Mouse (Mus musculus) cerebellum, postnatal 25 days (tissue): Measurements from ENCODE around the gene Mrps12.

ENCODE experiments used
- DNase-seq, 2 experiments: peaks; one replicate each; pipeline ENCODE4 v3.0.0; 2021; ENCODE audit warnings: mixed read lengths in 2 of 2

Gene Mrps12

DNA sequence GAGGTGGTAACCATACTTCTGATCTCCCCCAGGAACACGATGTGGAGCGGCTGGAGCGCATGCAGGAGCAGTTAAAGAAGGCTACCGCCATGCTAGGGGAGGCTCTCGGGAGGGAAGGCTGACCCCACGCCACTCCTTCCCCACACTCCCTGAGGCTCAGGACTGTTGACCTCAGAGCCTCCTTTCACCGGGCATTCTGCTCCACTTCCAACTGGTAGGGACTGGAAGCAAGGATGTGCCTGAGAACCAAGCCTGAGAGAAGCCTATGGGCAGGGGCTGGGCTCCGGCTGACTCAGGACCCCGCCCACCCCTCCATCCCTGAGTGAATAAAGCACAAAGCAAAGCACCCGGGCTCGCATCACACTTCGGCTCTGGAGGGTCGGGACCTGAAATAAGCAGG, 17.0 kb upstream of the Mrps12 start:
- DNase-seq, result no peak

DNA sequence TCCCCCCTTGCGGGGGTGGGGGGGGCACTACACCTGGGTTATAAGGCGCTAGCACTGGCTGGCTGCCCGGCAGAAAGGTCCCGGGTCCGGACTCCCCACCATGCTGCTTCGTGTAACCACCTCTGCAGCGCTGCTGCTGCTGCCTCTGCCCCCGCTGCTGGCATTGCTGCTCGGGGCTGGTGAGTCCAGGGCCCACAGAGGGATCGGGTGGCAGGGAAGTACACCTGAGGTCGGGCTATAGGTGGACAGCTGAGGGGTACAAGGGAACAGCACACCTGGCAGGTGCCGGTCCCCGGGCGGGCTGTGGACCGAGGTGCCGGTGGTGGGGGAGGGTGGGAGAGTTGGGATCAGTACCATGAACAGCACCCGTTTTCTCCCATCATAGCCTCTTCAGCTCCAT, 14.5 kb upstream of the Mrps12 start, which contains the start of gene Ccer2:
TSS of gene Ccer2 (plus strand) at position 96 of the 400 bp plus-strand sequence.
- no peak for DNase-seq

DNA sequence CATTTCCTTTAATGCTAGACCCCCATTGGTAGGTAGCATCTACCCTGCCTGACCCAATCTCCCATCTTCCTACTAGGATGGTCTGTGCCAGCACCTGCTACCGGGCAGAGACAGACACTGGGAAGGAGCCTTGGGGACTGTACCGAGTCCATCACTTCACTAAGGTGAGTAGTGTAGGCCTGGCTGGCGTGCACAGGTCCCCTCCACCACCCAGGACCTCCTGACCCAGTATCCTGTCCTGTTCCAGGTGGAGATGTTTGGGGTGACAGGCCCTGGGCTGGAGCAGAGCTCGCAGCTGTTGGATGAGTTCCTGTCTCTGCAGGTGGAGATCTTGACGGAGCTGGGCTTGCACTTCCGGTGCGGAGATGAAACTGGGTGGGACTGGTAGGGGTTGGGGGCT, 8.3 kb upstream of the Mrps12 start:
- DNase-seq, result no peak

DNA sequence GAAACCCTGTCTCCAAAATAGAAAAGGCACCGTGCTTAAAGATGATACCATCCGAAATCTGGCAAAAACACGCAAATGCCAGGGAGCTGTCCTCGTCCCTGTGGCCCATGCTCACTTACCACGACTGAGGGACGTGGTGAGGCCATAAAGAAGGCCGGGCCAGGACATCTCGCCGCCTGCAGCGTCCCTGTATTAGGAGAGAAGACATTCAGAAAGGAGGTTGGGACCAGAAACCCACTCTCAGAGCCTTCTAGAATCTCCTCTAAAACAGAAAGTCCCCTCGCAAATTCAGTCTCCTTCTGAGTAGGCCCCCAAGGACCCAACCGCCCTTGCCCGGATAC, 282 bp downstream of the Mrps12 start:
- no peak for DNase-seq

DNA sequence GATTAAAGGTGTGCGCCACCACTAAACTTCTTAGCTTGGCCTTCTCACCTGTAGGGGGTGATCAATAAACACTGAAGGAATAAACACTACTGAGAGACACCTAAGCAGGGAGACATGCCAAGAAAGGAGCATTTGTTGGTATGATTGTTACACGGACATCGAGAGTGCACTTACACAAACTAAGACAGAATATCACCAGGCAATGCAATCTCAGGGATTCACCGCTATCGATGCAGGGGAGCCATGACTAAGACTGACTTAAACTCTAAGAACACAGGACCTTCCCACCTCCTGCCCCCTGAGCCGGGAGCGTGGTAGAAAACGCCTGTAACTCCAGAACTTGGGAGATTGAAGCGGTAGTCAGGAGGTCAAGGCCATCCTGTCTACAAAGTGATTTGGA, 671 bp downstream of the Mrps12 start:
- DNase-seq, result no peak

DNA sequence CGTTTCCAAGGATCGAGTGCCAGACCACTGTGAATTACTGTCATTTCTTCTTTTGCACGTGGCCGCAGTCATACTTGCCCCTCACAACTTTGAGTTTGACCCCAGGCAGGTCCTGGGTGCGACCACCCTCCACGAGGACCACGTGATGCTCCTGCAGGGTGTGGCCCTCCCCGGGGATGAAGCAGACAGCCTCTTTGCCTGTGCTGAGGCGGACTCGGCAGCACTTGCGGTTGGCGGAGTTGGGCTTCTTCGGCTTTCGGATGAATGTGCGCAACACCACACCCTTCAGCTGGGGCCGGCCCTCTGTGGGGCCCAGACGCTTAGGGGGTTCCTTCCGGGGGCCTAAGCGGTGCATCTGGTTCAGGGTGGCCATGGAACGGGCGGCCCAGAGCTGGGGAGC, 1.8 kb downstream of the Mrps12 start:
- no peak for DNase-seq

DNA sequence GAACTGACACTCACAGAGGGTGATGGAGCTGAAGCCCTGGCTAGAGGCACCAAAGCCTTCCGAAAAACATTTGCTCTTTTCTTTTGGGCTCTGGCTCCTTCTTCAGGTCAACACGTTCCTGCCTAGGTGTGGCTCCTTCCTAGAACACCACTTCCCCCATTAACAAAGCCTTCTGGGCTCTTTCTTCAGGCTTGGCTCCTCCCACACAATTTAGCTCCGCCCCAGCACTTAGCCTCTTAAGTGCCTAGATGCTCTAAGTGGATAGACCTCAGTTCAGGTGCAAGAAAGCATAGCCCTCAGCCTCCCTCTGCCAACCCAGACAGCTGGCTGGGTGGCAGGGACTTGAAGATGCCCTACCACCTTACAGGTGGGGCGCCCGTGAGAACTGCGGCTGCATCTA, 5.9 kb downstream of the Mrps12 start:
- no peak for DNase-seq

DNA sequence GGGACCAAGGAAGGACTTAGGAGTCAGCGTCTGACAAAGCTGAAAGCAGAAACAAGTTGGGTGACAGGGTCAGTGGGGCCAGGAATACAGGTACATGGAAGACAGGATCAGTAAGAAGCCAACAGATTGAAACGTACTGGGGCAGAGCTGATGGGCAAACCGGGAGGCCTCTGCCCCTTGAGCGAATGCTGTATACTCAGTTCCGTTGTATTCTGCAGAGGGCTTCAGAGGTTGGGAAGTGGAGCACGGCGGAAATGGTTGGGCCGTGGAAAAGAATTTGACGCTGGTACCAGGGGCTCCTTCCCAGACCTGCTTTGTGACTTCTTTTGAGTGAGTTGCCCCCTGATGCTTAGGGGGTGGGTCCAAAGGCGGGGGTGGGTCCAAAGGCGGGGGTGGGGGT, 8.4 kb downstream of the Mrps12 start:
- no peak for DNase-seq

DNA sequence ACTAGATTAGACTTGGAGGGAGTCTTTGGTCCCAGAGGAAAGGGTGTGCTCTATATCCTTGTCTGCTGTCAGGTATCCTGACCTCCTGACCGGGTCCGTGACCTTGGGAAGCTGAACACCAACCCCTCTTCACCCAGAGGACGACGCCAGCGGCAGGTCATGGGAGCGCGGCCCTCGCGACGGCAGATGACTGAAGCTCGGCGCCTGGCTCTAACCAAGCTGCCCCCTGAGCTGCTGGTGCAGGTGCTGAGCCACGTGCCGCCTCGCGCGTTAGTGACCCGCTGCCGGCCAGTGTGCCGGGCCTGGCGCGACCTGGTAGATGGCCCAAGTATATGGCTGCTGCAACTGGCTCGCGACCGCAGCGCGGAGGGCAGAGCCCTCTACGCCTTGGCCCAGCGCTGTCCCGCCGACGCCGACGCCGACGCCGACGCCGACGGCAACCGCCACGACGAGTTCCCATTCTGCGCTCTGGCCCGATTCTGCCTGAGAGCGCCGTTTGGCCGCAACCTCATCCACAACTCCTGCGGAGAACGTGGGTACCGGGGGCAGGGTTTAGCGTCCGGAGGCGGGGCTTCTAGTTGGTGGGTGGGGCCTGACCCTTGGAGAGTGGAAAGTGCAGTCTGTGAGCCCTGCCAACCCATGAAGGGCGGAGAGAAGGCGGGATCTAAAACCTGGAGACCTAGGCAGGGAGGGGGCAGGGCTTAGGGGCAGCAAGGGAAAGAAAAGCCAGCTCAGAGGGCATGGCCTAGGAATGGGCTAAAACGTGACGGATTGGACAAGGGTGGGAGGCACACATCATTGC, 9.1 kb downstream of the Mrps12 start:
- peak; percentile 50 to 66 for DNase-seq

DNA sequence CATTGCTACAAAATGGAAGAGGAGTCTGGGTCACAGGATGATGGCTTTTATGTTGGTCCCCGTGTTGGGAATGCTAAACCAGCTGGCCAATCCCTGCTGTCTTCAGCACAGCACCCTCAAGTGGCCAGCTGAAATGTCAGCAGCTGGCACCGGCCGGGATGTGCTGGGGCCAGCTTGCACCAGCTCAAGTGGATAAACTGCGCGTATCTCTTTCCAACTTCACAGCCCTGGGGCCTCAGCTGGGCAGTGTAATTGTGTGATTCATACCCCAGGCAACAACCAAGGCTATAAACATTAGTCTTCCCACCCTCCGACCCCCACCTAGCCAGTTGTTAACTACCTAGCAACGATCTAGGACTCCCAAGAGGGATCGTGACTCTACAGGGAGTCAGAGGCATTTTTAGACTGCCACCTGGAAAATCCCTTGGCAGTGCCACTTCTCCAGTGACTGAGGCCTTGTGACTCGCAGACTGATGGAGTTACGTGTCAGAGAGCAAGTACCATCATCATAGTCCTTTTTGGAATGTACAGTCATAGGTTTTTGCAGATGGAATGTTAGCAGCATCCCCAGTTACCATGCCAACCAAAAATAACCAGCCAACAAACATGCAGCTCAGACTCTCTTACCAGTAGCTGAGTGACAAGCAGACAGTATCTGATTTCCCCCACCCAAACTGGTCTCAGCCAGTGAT, 13.8 kb downstream of the Mrps12 start:
- DNase-seq, result peak in 1 of 2 experiments; percentile 46

DNA sequence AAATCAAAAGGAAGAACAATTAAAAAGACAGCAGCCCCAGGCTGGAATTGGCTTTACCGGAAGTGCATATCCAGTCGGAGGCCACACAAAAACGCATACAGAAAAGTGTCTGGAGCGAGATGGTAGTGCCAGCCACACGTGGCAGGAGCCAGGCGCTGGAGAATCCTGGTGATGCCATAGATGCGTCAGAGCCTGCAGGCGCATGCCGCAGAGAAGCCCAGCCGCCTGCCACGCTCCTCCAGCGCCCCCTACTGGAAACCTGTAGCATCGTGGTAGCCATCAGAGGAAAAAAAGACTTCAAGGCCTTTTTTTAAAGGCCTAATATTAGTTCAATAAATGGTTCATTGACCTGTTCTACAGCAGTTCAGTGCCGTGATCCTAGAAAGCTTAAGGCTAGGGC, 15.0 kb downstream of the Mrps12 start:
- peak; percentile 83 to 91 for DNase-seq

DNA sequence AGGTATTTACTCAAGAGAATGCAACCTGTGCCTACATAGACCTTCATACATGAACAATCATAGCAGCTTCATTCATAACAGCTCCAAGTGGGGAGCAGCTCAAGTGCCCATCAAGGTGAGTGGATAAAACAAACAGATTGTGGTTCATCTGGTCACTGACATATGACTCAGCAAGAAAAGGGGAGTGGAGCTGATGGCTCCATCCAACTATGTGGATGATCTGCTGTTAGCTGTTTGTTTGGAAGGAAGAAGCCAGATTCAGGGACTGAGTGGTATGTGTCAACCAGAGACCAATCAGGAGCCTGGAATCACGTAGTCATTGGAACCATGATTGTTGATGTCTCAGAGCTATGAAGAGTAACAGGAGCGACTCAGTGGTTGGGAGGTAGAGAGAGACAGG, 17.0 kb downstream of the Mrps12 start:
- DNase-seq, result no peak

DNA sequence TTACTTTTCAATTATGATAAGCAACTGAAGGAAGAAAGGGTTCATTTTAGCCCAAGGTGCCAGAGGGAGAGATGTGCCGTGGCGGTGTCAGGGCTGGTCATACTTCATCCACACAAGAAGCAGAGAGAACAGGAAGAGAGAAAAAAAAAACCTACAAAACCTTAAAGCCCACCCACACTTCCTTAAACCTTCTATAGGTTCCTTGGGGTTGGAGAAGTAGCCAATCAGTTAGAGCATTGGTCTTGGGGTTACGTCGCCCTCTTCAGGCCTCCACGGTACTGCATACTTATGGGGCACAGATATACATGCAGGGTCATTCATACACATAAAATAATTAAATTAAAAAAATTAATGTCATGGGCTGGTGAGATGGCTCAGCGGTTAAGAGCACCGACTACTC, 19.5 kb downstream of the Mrps12 start:
- no peak for DNase-seq

DNA sequence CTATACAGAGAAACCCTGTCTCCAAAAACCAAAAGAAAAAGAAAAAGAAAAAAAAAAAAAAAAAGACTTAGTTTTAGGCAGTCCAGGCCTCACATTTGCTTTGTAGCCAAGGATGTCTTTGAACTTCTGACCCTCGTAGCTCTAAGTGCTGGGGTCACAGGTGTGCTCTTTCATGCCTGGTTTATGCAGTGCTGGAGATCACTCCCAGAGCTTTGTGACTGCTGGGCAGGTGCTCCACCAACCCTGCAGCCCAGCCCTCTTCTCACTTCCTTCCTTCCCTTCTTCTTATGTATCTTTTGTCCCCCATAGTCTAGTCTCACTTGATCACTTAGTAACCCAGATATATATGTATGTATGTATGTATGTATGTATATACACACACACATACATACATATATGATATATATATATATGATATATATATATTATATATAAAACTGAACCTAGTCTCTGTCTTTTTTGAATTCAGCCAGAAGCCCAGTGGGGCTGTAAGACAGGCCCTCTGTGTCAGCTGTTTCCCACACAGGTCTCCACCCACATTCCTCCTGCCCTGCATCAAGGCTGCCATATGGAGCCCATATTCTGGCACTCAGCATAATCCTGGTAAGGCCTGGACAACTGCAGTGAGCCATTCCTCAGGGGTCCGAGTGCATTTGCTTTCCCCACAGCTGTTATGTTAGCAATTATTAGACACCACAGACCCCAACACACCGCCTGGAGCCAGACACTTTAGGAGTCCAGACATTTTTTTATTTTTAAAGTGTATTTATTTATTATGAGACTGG, 20.7 kb downstream of the Mrps12 start:
- DNase-seq, result no peak

DNA sequence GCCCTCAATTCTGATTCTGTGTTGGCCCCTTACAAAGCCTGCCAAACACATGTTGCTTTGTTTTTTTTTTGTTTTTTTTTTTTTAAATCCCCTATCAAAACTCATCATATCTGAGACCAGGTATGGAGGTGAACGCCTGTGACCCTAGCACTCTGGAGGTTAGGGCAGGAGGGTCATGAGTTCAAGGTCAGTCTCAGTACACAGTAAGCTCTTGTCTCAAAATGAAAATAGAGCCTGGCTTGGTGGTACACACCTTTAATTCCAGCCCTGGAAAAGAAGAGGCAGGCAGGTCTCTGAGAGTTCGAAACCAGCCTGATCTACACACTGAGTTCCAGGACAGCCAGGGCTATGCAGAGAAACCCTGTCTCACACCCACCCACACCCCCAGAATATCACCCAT, 22.0 kb downstream of the Mrps12 start:
- no peak for DNase-seq

DNA sequence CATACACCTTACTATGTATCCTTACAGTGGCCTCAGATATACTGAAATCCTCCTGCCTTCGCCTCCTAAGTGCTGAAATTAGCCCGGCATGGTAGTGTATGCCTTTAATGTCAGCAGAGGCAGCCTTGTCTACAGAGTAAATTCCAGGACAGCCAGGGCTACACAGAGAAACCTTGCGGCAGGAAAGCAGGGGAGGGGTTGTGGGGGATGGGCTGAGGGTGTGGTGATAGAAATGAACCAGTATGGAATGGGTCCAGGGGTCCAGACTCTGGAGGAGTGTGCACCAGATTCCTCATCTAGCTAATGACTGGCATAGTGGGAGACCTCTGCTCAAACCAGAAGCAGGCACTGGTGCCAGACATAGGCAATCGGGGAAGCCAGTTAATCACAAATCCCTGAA, 22.5 kb downstream of the Mrps12 start:
- DNase-seq, result no peak

DNA sequence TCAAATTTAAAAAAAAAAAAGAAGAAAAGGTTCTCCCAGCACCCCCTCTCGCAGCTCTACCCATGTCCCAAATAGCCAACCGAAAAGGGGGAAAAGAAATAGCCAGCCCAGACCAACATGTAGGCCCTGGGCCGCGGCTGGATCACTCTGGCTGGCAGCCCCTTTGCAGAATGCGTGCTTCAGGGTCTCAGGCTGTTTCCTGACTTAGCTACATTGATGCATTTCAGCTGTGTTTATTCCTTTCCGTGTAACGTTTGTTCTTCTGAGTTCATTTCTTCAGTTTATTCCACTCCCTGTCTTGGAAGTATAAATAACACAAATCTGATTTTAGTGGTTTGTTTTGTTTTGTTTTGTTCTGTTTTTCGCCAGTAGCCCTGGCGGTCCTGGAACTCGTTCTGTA, 23.9 kb downstream of the Mrps12 start:
- DNase-seq, result no peak

DNA sequence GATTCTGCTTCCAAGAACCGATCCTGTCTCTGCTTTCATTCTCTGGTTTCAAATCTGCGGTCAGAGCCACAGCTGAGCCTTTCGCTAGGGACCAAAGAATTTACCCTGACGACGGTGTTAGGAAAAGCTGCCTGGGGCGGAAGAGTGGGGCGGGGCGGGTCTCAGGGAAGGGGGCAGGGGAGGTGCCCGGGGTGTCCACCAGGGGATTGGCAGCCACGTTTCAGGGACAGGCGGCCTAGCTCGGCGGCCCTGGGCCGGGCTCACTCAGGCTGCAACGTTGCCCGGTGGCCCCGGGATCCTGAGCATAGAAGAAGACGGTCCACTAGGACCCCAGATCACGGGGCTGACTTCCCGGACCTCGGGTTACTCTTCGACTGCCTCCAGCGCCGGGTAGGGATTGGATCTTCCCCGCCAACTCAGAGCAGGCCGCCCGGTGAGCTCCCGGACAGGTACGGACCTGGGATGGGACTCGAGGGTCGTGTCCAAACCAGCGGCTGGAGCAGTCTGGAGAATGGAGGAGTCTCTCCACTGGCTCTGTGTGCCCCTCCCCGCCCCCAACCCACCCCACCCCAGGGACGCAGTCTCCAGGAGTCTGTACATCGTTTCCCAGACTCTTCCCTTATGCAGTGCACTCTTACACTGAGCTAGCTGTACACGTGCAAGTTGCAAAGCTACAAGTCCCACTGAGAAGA, 24.9 kb downstream of the Mrps12 start, which contains the start of gene Fbxo17:
TSS of gene Fbxo17 (plus strand) at position 215 of the 692 bp plus-strand sequence.
- DNase-seq, result peak; percentile 62 to 69

DNA sequence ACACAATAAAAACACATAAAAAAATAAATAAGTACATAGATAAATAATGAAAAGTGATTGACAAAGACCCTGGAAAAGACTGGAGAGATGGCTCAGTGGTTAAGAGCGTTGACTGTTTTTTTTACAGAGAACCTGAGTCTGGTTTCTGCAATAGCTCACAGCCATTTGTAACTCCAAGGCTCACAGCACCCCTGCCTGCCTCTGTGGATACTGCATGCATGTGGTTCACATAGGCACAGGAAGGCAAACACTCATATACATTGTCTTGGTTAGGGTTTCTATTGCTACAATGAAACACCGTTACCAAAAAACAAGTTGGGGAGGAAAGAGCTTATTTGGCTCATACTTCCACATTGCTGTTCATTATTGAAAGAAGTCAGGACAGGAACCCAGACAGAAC, 26.0 kb downstream of the Mrps12 start:
- no peak for DNase-seq

DNA sequence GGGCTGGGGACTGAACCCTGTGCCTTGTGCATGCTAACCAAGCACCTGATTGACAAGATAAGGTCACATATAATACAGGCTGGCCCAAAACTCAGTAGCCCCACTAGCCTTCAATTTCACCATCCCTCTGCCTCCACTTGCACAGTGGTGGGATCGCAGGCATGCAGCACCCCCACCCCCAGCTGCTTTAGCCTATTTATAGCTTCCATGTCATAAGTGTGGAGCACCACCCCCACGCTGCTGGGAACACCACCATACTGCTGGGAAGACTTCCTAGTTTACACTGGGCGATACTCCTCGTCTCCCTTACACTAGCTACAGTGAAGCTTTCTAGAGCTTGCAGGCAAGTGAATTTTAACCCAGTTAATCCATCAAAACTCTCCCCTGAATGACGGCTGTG, 27.0 kb downstream of the Mrps12 start:
- DNase-seq, result no peak

DNA sequence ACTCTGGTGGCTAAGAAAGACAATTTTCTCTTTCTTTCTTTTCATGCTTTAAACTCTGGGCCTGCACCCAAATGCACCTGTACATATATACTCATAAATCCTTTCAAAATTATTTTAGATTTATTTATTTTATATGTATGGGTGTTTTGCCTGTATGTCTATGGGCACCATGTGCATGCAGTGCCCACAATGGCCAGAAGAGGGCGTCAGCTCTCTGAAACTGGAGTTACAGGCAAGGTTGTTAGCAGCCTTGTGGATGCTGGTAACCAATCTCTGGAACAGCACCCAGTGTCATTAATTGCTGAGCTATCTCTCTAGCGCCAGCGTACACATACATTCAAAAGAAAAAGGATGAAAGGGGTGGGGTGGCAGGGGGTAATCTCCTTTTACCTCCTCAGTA, 30.7 kb downstream of the Mrps12 start:
- DNase-seq, result no peak

DNA sequence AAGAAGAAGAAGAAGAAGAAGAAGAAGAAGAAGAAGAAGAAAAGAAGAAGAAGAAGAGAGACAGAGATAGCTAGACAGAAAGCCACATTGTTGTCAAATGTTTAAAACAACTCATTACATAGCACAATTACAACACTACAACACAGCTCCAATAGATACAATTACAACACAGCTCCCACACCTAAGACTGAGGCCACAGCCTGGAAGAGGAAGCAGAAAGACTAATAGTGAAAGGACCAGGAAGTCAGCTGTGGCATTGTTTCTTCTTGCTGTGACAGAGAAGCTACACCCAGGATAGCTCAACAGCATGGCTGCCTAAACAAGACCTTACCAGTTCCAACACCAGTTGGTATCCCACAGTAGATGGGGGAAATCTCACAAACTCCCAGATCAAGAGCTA, 32.2 kb downstream of the Mrps12 start:
- no peak for DNase-seq

DNA sequence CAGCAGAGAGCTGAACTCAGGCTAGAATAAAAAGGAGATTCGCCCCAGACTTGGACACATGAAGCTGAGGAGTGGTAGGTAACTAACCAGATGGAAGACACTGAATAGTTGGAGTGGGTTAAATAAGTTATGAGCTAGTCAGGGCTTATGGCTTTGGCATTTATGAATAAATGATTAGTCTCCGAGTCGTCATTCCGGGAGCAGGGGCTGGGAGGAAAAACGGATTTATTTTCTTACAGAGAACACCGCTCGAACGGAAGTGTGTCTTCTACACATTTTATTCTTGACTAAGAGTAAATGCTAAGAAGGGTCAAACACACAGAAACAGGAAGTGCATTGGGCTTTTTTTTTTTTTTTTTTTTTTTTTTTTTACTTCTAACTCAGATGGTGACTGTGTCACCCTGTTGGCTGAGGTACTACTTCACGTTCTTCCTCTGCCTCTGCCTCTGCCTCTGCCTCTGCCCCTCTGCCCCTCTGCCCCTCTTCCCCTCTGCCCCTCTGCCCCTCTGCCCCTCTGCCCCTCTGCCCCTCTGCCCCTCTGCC, 38.9 kb downstream of the Mrps12 start:
- no peak for DNase-seq
